Mouse (Mus musculus) CD4-positive naive resting alpha-beta T cell, adult 57 days (primary cell): Measurements from ENCODE around the gene Fam163b. TPM values are rescaled to one million over a fixed set of nuclear protein-coding genes. Genes with fewer than 3 reads are reported as not detected.

Experiments used
- total RNA-seq: library from RNA; stranded (reverse); gene quantifications from one replicate; pipeline ENCODE4 v1.2.4, GENCODE M21; 2023

The Fam163b gene
- total RNA-seq, result 0.18 TPM

GRCm38 (mm10) chr2:27141950-27142693 is at the start of gene Fam163b:
Gene Fam163b, minus strand, starts transcription at chr2:27142491.

GRCm38 (mm10) chr2:27164796-27165590 is 22.7 kb upstream of the Fam163b start, which contains the start of gene Dbh:
Gene Dbh, plus strand, starts transcription at chr2:27165233.

DNA sequence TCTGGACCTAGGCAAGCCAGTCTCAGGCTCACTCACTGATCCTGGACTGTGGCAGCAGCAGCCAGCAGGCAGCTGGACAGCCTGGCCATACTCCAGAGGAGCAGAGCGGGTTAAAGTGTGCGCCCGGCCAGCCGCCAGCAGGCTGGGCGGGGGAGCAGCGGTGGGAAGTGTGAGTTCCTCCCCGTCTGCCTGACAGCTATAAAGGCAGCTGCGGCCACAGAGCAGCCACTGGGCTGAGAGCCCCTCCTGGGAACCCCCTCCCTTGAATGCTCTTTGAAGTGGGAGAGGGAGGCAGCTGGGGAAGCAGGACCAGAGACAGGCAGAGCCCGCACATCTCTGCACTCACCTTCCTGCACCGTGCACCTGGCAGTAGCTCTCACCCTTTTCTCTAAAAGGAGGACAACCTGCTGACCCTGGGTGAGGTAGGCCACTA is 63.1 kb downstream of the Fam163b start, which contains the start of gene Adamtsl2:
Gene Adamtsl2, plus strand, starts transcription at position 228 of the 433 bp plus-strand sequence.

GRCm38 (mm10) chr2:27071978-27072377 is 70.3 kb downstream of the Fam163b start, which contains the start of gene Mymk:
Gene Mymk, minus strand, starts transcription at chr2:27072179.

Other genes with a start within 250 kb of the Fam163b start
- 59.3 TPM for gene Surf6, start 239.6 kb downstream of the Fam163b start, total RNA-seq
- gene Med22, start 231.8 kb downstream of the Fam163b start, total RNA-seq, result 20.6 TPM
- gene Rpl7a, start 231.7 kb downstream of the Fam163b start, total RNA-seq, result 873 TPM
- gene Surf2, start 226.1 kb downstream of the Fam163b start, total RNA-seq, result 42.9 TPM
- gene Surf1, start 226.0 kb downstream of the Fam163b start, total RNA-seq, result 67.4 TPM
- 75.3 TPM for gene Surf4, start 208.6 kb downstream of the Fam163b start, total RNA-seq
- gene Stkld1, start 208.4 kb downstream of the Fam163b start, total RNA-seq, result not detected
- 72.2 TPM for gene Rexo4, start 178.1 kb downstream of the Fam163b start, total RNA-seq
- gene Adamts13, start 169.1 kb downstream of the Fam163b start, total RNA-seq, result not detected
- gene Cacfd1, start 132.6 kb downstream of the Fam163b start, total RNA-seq, result 37.2 TPM
- gene Slc2a6, start 114.5 kb downstream of the Fam163b start, total RNA-seq, result 1.6 TPM
- gene Mymk, start 70.3 kb downstream of the Fam163b start, total RNA-seq, result not detected
- 0.59 TPM for gene Adamtsl2, start 63.1 kb downstream of the Fam163b start, total RNA-seq
- not detected for gene Dbh, start 22.7 kb upstream of the Fam163b start, total RNA-seq
- gene Sardh, start 105.8 kb upstream of the Fam163b start, total RNA-seq, result 1.6 TPM